Mouse (Mus musculus): Measurements from ENCODE around the gene Sesn1.

DNA sequence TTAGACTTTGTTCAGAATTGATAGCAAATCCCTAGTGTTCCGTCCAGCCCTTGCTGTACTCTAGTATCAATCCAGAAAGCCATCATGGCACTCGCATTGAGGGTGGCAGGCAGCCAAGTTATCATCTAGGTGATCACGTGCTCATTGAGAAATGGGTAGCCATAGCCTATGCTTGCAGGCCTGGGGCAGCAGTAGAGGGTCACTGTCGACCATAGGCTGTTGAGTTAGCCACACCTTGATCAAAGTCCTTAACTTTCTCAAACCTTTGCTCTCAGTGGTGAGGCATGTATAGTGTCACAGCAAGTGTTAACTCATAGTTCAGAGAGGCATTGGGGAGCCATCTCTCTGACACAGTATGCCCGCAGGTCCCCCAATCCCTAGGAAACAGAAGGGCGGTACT lies 11.4 kb downstream of the Sesn1 start:
- TF ChIP-seq CTCF (IDR thresholded peaks at IDR 0.05; ENCODE audit: extremely low read depth, insufficient read depth, insufficient read length, insufficient replicate concordance) (no peak), POLR2A (IDR thresholded peaks at IDR 0.05; ENCODE audit: low read depth, low read length) (no peak)

Data from spleen, adult 2 months (tissue).